Mouse (Mus musculus): ENCODE measurements at regions not wholly inside any gene's neighbourhood (a gene's known extent, or its start where the extent isn't known, plus 50 kb on each side); places are given as distances from the start of the nearest gene placed in this dataset.

- no peak for DNase-seq (ENCODE audit: low read depth, low spot score)
Observed at GRCm38 (mm10) chr10:61034056-61034455, 55.1 kb upstream of the Pcbd1 start.

- no peak for DNase-seq (ENCODE audit: low read depth, low spot score)
Observed at GRCm38 (mm10) chr10:61028598-61028997, 60.5 kb upstream of the Pcbd1 start.

- DNase-seq (ENCODE audit: low read depth, low spot score) = no peak
Observed at GRCm38 (mm10) chr10:61027215-61027614, 61.9 kb upstream of the Pcbd1 start.

GRCm38 (mm10) chr10:61025061-61025460, 64.1 kb upstream of the Pcbd1 start:
- DNase-seq (ENCODE audit: low read depth, low spot score) = no peak

GRCm38 (mm10) chr10:61024166-61024565, 65.0 kb upstream of the Pcbd1 start:
- no peak for DNase-seq (ENCODE audit: low read depth, low spot score)

- DNase-seq (ENCODE audit: low read depth, low spot score) = no peak
Observed at GRCm38 (mm10) chr10:61023431-61023830, 65.7 kb upstream of the Pcbd1 start.

- DNase-seq (ENCODE audit: low read depth, low spot score) = no peak
Observed at GRCm38 (mm10) chr10:61019566-61019965, 69.6 kb upstream of the Pcbd1 start.

GRCm38 (mm10) chr10:61012199-61012695, 76.9 kb upstream of the Pcbd1 start:
- no peak for DNase-seq (ENCODE audit: low read depth, low spot score)

GRCm38 (mm10) chr10:61010697-61011096, 78.4 kb upstream of the Pcbd1 start:
- DNase-seq (ENCODE audit: low read depth, low spot score) = no peak

GRCm38 (mm10) chr10:61007403-61007802, 81.7 kb upstream of the Pcbd1 start:
- DNase-seq (ENCODE audit: low read depth, low spot score) = no peak

GRCm38 (mm10) chr10:61001745-61002160, 87.4 kb upstream of the Pcbd1 start:
- no peak for DNase-seq (ENCODE audit: low read depth, low spot score)

GRCm38 (mm10) chr10:60997393-60997792, 91.7 kb upstream of the Pcbd1 start:
- DNase-seq (ENCODE audit: low read depth, low spot score) = no peak

GRCm38 (mm10) chr10:60995908-60996640, 93.1 kb upstream of the Pcbd1 start:
- DNase-seq (ENCODE audit: low read depth, low spot score) = no peak

- DNase-seq (ENCODE audit: low read depth, low spot score) = peak; percentile 26
Observed at GRCm38 (mm10) chr10:60985109-60985576, 104.0 kb upstream of the Pcbd1 start.

- DNase-seq (ENCODE audit: low read depth, low spot score) = no peak
Observed at GRCm38 (mm10) chr10:60981770-60982169, 107.4 kb upstream of the Pcbd1 start.

GRCm38 (mm10) chr10:60973615-60974014, 115.5 kb upstream of the Pcbd1 start:
- DNase-seq (ENCODE audit: low read depth, low spot score) = no peak

GRCm38 (mm10) chr10:60964843-60965242, 124.3 kb upstream of the Pcbd1 start:
- no peak for DNase-seq (ENCODE audit: low read depth, low spot score)

- DNase-seq (ENCODE audit: low read depth, low spot score) = no peak
Observed at GRCm38 (mm10) chr10:60957820-60958233, 126.4 kb upstream of the Unc5b start.

- DNase-seq (ENCODE audit: low read depth, low spot score) = no peak
Observed at GRCm38 (mm10) chr10:60955467-60955866, 124.1 kb upstream of the Unc5b start.

GRCm38 (mm10) chr10:60952495-60952894, 121.1 kb upstream of the Unc5b start:
- DNase-seq (ENCODE audit: low read depth, low spot score) = no peak

- no peak for DNase-seq (ENCODE audit: low read depth, low spot score)
Observed at GRCm38 (mm10) chr10:60948983-60949677, 117.7 kb upstream of the Unc5b start.

GRCm38 (mm10) chr10:60943074-60943473, 111.7 kb upstream of the Unc5b start:
- DNase-seq (ENCODE audit: low read depth, low spot score) = no peak

GRCm38 (mm10) chr10:60938749-60939148, 107.4 kb upstream of the Unc5b start:
- DNase-seq (ENCODE audit: low read depth, low spot score) = no peak
